Mouse (Mus musculus) layer of hippocampus, adult 9-10 months (tissue): ENCODE measurements around the gene Alkbh5.
A peak's percentile ranks its signal among the peaks of the same experiment; 100 is the strongest.

Source experiments
- DNase-seq: peaks from one replicate; pipeline ENCODE4 v3.0.0; 2022; ENCODE audit warnings: low spot score

Gene Alkbh5

DNA sequence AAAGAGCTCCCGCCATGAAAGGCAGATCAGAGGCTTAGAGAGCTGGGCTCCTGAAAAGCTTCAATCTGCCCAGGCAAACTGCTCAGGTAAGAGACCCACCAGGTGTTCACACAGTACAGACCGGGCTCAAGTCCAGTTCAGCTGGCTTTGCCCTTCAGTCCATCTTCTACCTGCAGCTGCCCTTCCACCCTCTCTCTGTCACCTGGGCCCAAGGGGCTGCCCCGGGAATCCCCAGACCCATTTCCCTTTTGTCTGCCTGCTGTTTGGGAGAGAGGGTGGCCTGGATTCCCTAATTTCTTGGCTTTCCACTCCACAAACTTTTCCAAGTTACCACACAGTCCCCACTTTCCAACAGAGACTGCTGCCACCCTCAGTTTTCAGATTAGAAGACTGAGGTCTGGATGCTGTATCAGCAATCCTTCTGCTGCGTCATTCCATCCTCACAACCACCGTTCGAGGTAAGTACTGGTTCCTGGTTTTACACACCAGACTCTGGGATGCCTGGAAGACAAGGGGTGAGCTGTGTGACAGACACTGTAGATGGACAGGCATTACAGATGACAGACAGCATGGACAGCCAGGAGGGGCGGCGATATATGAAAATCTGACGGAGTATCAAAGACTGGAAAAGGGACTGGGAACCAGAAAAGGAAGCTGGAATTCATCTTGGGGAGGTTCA lies at the start of gene Alkbh5:
Gene Alkbh5, plus strand, starts transcription at position 202 of the 679 bp plus-strand sequence.
- DNase-seq: peak; percentile 30

DNA sequence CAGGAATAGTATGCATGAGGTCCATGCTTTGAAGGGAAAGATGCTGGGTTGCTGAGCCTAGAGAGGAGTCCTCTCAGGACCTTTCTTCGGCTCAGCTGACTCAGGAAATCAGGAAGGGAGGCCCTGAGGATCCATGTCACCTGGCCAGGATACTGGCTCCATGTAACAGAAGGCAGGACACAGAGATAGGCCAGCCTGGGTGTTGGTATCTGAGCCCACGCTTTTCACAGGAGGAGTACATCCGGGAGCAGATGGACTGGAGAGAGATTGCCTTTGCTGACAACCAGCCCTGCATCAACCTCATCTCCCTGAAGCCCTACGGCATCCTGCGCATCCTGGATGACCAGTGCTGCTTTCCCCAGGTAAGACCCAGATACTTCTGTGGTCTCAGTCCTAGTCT lies 43.5 kb upstream of the Alkbh5 start:
- DNase-seq: no peak

DNA sequence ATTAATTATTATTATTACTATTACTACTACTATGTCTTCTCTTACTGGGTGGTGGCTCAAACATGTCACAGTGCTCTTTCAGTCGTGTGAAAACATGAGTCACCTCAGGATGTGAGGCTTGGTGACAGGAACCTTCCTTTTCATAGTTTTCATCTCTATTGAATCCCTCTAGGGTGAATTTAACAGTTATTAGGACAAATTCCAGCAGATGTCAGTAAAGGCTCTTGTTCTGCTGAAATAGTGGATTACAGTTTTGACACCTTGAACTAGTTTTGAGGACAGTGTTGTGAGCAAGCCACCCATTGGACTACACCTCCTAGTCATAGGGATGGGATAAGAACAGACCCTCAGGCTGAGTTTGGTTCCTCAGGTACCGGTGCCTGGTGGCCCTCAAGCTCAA lies 40.5 kb upstream of the Alkbh5 start:
- no peak for DNase-seq

DNA sequence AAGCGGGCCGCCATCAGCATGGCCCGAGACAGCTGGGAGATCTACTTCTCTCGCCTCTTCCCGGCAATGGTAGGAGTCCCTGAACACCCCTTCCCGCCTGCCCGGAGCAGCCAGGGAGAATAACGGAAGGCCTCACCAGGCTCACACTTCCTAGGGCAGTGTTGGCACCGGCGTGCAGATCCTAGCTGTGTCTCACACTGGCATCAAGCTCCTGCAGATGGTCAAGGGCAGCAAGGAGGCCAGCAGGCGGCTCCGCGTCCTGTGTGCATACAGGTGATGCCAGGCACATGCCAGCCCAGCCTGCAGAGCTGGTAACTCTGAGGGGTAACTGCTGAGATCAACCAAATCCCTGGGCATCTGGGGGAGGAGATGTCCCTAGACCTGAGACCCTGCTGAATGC lies 28.9 kb upstream of the Alkbh5 start:
- no peak for DNase-seq

DNA sequence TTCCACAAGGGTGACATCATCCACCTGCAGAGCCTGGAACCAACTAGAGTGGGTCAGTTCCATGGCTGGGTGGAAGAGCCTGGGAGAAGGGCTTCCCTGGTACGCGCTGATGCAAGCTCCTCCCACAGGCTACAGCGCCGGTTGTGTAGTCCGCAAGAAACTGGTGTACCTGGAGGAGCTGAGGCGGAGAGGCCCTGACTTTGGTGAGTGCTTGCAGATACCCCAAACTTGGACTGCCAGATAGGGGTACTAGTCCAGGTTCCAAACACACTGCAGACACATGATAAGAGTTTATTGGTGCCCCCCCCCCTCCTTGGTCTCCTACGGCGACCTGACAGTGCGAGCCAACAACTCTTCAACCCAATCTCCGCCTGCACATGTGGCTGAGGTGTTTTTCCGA lies 27.2 kb upstream of the Alkbh5 start:
- no peak for DNase-seq

DNA sequence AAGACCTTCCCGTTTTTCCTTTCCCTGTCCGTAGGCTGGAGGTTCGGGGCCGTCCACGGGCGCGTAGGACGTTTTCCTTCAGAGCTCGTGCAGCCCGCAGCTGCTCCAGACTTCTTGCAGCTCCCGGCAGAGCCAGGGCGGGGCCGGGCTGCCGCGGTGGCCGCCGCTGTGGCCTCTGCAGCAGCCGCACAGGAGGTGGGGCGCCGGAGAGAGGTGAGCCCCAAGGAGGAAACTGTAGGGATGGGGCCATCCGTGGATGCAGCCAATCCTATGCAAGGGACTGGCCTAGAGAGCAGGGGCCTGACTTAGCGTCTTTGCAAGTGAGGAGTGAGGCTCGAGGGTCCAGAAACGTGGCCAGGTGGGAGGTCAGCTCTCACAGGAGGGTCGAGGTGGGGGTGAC lies 26.7 kb upstream of the Alkbh5 start:
- DNase-seq: no peak

DNA sequence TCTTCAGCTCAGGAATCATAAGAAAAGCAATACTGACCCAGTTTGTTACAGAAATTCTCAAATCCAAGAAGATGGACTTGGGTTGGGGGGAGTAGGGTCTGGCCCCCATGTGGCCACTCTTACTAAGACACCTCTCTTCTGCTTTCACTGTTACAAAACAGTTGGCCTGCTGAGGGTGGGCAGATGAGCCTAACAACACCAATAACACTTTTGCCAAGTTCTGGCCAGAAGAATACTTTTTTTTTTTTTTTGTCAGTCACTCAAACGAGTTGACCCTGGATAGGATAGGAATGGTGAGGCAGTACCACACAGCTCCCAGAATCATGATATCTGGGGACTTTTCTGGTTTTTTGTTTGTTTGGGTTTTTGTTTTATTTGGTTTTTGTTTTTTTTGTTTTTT lies 24.3 kb upstream of the Alkbh5 start:
- DNase-seq: no peak

DNA sequence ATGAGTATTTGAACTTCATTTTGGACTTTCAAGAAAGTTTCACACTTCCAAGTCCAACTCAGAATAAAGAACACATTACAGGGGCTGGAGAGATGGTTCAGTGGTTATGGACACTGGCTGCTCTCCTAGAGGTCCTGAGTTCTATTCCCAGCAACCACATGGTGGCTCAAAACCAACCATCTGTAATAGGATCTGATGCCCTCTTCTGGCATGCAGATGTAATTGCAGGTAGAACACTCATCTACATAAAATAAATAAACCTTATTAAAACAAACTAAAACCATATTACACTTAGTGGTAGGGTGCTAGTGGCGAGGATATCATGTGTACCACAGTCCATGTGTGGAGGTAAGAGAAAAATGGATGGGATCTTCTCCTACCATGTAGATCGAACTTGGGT lies 23.7 kb upstream of the Alkbh5 start:
- no peak for DNase-seq

DNA sequence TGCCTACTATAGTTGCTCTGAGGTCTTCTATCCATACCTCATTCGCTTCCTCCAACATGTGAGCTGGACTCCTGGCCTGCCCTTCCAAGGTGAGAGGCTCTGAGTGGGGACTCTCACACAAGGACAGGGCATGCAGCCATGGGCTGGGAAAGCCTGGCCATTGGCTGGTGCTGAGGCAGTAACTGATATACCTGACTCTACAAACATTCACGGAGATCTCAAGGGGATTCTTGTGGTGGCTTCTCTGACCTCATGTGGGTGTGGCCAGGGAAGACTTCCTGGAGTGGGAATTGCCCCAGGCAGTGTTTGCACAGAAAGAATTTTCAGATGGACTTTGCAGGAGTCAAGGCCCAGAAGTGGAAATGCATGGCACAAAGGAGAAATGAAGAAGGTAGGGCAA lies 21.2 kb upstream of the Alkbh5 start:
- no peak for DNase-seq

DNA sequence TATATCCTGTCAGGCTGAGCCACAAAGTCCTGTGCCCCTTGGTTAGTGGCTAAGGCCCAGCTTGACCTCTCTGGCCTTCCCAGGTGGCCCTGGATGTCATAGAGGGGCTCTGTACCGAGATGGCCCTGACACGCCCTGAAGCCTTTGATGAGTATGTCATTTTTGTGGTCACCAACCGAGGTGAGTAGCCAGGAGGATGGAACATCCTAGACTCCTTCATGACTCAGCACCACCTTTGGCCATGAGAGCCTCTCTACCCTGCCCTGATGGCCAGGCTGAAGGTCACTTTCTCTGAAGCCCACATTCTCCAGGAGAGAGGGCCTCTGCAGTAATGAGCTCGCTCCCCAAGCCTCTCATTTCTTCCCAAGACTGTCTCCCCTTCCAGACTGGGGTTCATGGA lies 17.9 kb upstream of the Alkbh5 start:
- DNase-seq: no peak

DNA sequence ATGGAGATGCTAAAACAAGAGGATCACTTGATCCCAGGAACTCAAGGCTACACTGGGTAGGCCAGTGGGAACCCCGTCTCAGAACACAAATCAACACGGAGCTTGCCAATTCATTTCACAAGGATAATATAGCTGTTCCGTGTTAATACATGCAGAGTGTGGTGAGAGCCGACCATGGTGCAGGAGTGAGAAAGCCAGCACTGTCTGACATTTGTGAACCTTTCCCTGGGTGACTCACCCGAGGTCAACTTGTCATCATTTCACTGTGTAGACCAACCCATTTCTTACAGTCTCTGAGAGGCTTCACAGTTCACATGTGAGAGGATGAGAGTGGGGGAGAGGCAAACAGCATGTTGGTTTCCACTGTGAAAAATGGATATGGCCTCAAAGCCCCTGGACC lies 14.2 kb upstream of the Alkbh5 start:
- DNase-seq: no peak

DNA sequence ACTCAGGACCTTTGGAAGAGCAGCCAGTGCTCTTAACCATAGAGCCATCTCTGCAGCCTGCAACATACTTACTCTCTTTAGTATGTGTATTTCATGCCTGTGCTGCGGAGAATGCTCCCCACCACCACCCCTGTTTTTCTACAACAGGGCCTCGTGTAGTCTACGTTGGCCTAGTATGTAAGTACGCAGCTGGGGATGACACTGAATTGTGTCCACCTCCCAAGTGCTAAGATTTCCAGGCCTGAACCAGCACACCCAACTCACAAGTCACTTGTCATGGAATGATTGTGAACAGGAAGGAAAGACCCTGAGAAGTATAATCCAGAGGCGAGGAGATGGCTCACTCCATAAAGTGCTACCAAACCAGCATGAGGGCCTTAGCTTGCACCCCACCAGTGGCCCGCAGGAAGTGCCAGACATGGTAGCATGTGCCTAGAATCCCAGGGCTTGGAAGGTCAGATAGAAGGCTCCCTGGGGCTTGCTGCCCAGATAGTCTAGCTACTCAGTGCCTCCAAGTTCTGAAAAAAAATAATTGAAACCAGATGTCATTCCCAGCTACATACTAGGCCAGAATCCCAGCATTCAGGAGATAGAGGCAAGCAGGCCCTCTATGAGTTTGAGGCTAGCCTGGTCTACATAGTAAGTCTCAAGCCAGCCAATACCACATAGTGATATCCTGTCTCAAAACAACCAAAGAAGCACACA lies 13.4 kb upstream of the Alkbh5 start:
- no peak for DNase-seq

DNA sequence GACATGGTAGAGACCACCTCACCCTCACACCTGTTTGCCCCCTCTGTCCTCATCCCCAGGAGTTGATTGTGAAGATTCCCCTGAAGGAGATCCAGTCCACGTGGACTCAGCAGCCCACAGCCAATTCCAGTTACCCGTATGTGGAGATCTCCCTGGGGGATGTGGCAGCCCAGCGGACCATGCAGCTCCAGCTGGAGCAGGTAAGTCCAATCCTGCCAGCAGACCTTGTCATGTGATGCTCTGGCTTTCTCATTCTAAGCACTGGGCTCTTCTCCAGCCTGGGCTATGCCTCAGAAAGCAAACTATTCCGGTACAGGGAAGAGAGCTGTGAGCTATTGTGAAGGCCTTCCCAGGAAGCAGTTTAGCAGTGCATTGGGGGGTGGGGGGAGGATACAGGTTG lies 9.7 kb upstream of the Alkbh5 start:
- DNase-seq: no peak

DNA sequence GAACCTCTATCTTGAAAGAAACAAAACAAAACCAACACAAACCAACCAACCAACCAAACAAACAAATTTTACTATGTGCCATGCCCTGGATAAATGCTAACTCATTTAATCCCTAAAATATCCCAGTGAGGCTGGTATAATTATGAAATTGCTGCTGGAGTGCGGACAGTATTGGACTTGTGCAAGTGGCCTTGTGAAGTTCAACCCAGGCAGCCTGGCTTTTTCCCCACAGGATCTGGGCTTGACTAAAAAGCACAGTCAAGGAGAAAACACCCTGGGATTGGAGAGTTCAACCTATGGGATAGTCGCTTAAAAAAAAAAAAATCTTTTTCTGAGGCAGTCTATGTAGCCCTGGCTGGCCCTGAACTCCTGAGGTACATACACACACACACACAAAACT lies 505 bp upstream of the Alkbh5 start:
- no peak for DNase-seq

DNA sequence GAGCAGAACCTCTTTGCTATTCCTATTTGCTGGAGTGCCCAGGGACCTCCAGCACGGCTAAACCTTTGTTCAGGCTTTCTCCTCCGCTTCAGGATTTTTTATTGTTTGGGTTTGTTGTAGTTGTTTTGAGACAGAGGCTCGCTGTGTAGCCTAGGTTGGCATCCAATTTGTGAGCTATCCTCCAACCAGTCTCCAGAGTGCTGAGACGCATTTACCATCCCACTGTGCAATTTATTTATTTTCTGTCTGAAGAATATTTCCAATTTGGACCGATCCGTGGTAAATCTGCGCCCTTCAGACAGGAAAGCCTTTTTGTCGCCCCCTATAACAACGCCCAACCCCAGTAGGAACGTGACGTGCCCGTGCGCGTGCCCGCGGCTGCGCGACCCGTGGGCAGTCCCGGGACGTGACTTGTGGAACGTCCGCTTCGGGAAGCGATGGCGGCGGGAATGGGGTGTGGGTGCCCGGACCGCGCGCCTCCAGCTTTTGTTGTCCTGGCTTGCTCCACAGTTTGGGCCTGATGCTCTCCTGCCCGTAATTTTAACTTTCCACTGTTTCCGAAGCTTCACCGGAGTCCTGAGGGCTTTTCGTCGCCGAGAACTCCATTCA lies 782 bp downstream of the Alkbh5 start:
- peak; percentile 79 for DNase-seq

DNA sequence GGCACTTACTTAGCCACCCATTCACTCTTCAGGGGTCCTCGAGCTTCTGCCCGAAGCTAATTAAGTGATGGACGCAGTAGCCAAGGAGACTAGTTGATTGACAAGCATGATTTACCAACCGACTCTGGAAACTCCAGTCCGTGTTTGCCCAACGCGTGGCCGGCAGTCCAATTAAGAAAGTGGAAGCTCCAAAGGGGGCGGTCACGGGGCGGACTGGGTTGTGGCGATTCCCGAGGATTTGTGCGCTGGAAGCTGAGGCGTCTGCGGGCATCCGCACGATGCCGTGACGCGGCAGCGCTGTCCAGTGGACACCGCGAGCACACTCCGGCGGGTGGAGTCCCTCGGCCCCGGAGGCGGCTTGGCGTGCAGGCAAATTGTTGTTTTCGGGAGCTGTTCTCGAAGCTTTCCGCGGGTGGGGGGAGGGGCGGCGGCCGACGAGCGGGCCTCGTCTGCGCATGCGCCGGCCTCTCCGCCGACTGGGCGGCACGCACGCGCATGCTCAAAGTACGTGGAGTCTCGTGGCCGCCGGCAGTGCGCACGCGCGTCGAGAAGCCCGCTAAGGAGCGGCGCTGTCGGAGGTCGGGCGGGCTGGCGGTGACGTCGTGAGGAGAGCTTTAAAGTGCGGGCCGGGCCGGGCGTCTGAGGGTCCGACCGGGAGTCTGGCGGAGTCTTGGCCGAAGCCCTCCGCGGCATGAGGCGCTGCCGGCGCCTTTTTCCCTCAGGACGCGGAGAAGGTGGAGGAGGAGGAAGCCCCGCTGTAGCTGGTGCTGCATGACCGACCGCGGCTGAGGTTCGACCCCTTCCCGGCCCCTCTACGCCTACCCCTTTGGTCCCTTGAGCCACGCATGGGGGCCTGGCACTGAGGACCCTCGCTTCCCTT lies 1.5 kb downstream of the Alkbh5 start:
- DNase-seq: peak; percentile 94

DNA sequence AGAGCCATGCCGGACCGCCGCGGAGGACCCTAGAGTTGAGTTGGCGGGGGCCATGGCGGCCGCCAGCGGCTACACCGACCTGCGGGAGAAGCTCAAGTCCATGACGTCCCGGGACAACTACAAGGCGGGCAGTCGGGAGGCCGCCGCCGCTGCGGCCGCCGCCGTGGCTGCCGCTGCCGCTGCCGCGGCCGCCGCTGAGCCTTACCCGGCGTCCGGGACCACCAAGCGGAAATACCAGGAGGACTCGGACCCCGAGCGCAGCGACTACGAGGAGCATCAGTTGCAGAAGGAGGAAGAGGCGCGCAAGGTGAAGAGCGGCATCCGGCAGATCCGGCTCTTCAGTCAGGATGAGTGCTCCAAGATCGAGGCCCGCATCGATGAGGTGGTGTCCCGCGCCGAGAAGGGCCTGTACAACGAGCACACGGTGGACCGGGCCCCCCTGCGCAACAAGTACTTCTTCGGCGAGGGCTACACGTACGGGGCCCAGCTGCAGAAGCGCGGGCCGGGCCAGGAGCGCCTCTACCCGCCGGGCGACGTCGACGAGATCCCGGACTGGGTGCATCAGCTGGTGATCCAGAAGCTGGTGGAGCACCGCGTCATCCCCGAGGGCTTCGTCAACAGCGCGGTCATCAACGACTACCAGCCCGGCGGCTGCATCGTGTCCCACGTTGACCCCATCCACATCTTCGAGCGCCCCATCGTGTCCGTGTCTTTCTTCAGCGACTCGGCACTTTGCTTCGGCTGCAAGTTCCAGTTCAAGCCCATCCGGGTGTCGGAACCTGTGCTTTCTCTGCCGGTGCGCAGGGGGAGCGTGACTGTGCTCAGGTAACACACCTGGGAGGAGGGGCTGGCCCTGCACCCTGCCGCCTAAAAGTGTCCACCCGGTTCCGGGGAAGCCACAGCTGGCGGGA lies 2.4 kb downstream of the Alkbh5 start:
- DNase-seq: no peak

DNA sequence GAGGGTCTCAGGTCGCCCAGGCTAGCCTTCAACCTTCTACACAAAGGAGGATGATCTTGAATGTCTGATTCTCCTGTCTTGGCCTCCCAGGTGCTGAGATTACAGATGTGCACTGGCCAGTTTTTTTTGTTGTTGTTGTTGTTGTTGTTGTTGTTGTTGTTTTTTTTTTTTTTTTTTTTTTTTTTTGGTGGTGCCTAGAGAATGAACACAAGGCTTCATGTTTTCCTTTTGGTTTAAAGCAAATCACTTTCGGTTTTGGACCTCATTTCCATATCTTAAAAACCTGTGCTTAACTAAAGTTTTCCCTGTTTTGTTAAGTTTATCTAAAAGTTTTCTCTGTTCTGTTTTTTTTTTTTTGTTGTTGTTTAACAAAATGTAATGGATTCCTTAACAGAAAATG lies 3.4 kb downstream of the Alkbh5 start:
- no peak for DNase-seq

DNA sequence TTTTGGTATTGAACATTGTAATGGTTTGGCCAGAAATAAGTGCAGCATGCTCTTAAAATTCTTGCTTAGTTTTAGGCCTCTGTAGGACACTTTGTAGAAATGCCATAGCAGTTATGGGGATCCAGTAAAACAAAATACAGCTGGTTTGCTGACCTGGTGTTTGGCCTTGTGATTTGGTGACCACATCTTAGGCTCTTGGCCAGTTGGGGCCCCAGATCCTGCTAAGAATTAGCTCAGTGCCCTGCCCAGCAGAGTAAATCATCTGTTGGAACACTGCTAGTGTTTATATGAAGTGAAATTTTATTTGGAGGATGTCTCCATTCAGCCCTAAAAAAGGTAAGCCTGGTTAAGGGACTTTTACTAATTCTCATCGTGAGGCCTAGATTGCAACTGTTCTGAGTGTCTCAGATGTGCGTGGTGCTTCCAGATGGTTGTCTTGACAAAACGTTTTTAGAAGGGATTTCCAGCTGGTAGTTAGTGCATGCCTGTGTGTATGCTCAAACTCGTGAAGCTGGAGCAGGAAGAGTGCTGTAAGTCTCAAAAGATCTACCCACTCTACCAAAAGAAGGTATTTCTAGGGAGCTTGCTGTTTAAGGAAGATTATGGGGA lies 3.9 kb downstream of the Alkbh5 start:
- peak; percentile 27 for DNase-seq

DNA sequence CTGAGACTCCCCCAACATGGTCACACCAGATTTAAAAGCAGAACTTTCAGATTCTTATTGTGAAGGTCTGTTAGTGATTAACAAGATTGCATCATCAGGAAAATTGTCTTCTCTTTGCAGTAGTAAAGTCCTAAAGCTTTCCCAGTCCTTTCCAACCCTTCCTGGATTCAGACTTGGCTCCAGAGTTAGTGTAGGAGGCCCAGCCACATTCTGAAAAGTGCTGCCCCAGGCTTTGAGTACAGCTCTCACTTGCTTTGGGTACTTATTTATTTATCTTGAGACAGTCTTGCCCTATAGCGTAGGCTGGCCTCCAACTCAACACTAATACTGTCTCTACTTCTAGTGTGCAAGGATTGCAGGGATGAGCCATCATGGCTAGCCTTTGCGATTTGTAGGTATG lies 4.6 kb downstream of the Alkbh5 start:
- no peak for DNase-seq

DNA sequence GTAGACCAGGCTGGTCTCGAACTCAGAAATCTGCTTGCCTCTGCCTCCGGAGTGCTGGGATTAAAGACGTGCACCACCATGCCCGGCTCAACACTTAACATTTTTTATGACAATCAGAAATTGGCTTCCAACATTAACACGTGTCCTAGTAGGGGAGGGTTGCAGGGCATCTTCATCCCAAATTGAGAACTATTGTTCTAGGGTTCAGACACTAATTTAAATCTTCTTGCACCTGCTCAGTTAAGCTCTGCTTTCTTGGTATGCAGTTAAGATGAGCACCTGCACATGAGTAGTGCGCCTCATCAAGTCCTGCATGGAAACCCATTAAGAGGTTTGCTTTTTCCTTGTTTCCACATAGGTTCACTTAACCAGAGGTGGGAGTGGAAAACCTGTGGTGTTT lies 5.7 kb downstream of the Alkbh5 start:
- no peak for DNase-seq
